Mouse (Mus musculus) olfactory bulb, adult 2 months (tissue): ENCODE results near the gene Foxl1.

Experiments
- CTCF ChIP-seq: fragments of 200-500 bp; IDR thresholded peaks from 2 replicates; pipeline ENCODE4 v1.5.1; 2012; ENCODE audit warnings: low read depth, mild to moderate bottlenecking, low read length, moderate library complexity; ENCODE audit not compliant: insufficient read depth
- POLR2A ChIP-seq: fragments of 200-500 bp; IDR thresholded peaks from 2 replicates; pipeline ENCODE4 v1.6.1; 2012; ENCODE audit warnings: mild to moderate bottlenecking, low read depth, low read length, moderate library complexity; ENCODE audit not compliant: insufficient read depth

GRCm38 (mm10) chr8:121108657-121109056, 19.1 kb upstream of the Foxl1 start:
- TF ChIP-seq POLR2A, result no peak
- TF ChIP-seq CTCF, result no peak
